Mouse (Mus musculus): ENCODE data around the gene Card10. TPM values are rescaled to one million over a fixed set of nuclear protein-coding genes. Genes with fewer than 3 reads are reported as not detected.

Card10 gene
- total RNA-seq, 2 experiments from 2014 or later = 0.92 to 2.7 TPM

DNA sequence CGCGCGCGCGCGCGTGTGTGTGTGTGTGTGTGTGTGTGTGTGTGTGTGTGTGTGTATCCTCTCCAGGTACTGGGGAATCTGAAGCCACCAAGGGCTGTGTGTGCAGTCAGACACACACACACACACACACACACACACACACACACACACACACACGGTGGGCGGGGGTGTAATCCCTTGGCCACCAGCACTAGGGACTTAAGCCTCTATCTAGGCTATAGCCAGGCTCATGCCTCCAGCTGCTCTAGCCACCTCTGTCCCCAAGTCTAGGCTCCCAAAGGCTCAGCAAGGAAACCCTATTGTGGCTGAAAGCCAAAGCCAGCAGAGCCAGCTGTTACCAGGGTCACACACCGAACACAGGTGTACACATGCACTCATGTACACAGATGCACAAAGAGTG, 60.0 kb downstream of the Card10 start:
- no peak for ATAC-seq (ENCODE audit: poor library complexity, severe bottlenecking)

DNA sequence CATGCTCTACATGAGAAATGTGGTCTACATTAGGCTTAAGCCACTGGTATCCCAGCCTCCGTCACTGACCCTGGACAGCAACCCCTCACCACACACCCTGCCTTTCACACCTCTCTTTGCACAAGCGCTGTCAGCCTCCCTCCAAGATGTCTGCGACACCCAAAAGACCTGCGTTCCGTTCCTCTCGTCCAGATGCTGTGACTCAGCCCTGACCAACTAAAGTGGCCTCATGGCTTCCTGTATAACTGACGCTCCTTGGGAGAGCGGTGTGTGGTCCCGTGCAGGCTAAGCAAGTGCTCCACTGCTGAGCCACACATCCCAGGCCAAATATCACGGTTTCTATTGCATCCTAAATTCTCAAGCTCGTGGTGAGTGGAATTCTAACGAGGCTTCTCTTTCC, 62.2 kb downstream of the Card10 start:
- no peak for ATAC-seq (ENCODE audit: poor library complexity, severe bottlenecking)

GRCm38 (mm10) chr15:78737146-78737545, 65.7 kb downstream of the Card10 start:
- ATAC-seq (ENCODE audit: poor library complexity, severe bottlenecking) = no peak

DNA sequence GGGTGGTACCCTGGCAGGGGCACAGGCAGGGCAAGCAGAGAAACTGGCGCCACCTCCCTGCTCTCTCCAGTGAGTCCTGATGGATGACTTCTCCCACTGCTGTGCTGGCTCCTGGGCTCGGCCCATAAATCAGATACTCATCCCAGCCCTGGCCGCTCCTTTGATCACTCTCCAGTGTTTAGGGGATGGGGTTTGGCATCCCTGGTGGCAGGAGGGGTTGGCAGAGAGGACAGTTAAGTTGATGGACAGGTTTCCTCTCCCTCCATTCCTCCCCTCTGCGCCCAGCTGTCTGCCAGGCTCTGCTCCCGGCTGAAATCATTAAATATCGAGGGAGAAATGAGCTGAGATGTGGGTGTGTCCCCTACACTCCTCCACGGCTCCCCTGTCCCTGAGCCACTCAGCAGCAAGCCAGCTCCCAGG, 66.2 kb downstream of the Card10 start:
- no peak for ATAC-seq (ENCODE audit: poor library complexity, severe bottlenecking)

- ATAC-seq (ENCODE audit: poor library complexity, severe bottlenecking) = no peak
Observed at GRCm38 (mm10) chr15:78736181-78736579, 66.7 kb downstream of the Card10 start.

GRCm38 (mm10) chr15:78735431-78736180, 67.2 kb downstream of the Card10 start:
- no peak for ATAC-seq (ENCODE audit: poor library complexity, severe bottlenecking)

DNA sequence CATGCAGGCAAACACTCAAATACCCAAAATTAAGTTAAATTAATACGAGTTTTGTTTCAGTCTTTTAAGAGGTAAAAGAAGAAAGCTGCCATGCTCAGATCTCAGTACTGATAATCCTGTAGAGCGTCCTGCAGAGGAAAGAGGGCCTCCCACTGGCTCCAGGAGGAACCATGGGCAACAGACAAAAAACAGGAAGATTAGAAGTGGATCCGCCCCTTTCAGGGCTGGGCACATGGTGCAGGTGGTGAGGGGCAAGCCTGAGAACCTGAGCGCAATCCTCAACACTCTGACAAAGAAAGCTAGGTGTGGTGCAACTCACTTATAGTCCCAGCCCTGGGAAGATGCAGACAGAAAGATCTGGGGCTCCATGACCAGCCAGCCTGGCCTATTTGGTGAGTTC, 71.0 kb downstream of the Card10 start:
- ATAC-seq (ENCODE audit: poor library complexity, severe bottlenecking) = no peak

DNA sequence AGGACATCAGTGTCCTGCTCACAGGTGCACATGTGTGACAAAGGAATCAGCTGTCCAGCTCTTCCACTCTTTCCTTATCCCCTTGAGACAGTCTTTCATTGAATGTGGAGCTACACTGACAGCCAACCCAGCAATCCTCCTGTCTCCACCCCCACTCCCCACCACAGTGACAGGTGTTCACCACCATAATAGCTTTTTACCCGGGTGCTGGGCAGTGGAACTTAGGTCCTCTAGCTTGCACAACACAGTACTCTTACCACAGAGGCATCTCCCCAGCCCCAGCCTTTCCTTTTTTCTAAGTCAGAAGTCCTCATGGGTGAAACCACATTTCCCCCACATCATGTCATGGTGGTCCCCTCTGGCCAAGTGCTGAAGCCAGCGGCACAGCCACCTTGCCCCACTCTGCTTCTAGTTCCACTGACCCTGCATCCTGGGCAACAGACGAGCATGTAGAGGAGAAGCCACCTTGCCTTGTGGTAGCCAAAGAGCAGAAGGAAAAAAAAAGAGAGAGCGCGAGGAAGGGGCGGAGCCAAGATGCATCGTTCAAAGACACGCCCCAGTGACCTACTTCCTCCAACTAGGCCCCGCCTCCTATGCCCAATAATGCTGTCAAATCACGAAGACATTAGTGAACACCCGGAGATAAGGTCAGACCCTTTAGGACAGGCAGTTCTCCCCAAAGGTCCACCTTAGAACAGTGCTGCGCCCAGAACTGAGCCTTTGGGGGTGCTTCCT, 72.4 kb downstream of the Card10 start:
- ATAC-seq (ENCODE audit: poor library complexity, severe bottlenecking) = no peak

DNA sequence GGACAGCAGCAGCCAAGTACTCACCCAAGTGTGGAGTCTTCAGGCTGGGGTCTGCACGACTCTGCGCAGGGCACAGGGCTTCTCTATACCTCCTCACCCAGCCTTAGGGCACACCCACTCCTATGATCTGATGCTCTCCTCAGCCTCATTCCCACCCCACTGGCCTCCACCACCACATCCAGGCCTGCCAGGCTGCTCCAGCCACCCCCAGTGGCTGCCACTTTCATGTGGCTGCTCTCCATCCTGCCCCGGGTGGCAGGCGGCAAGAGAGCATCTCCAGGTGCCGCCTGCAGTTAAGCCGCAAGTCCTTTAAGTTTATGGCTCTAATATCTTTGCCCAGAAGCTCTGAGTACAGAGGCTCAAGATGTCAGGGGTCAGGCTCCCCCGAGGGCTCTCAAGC, 76.1 kb downstream of the Card10 start:
- ATAC-seq (ENCODE audit: poor library complexity, severe bottlenecking) = no peak

Other genes with a start within 250 kb of the Card10 start
- gene Rac2, start 230.3 kb downstream of the Card10 start, total RNA-seq (2015) = 581 and 637 TPM in 2 replicates
- 416 and 453 TPM in 2 replicates for gene Rac2, start 230.3 kb downstream of the Card10 start, total RNA-seq (2017)
- 137 and 141 TPM in 2 replicates for gene Cyth4, start 206.0 kb downstream of the Card10 start, total RNA-seq (2015)
- gene Cyth4, start 206.0 kb downstream of the Card10 start, total RNA-seq (2017) = 263 and 285 TPM in 2 replicates
- 0.02 TPM in 1 of 2 replicates, not detected in the other for gene Elfn2, start 84.3 kb downstream of the Card10 start, total RNA-seq (2015)
- not detected in 2 replicates for gene Elfn2, start 84.3 kb downstream of the Card10 start, total RNA-seq (2017)
- 8.8 and 9.8 TPM in 2 replicates for gene Mfng, start 29.6 kb downstream of the Card10 start, total RNA-seq (2015)
- 5.7 and 5.8 TPM in 2 replicates for gene Mfng, start 29.6 kb downstream of the Card10 start, total RNA-seq (2017)
- gene Cdc42ep1, start 39.6 kb upstream of the Card10 start, total RNA-seq (2015) = not detected in 2 replicates
- 0.26 TPM in 1 of 2 replicates, not detected in the other for gene Cdc42ep1, start 39.6 kb upstream of the Card10 start, total RNA-seq (2017)
- gene Lgals2, start 52.5 kb upstream of the Card10 start, total RNA-seq (2015) = not detected in 2 replicates
- 0.26 TPM in 1 of 2 replicates, not detected in the other for gene Lgals2, start 52.5 kb upstream of the Card10 start, total RNA-seq (2017)
- gene Gga1, start 74.1 kb upstream of the Card10 start, total RNA-seq (2015) = 46.0 and 52.6 TPM in 2 replicates
- 20.8 and 28.9 TPM in 2 replicates for gene Gga1, start 74.1 kb upstream of the Card10 start, total RNA-seq (2017)
- not detected in 2 replicates for gene Gm49510, start 96.6 kb upstream of the Card10 start, total RNA-seq (2015)
- gene Gm49510, start 96.6 kb upstream of the Card10 start, total RNA-seq (2017) = 1.1 and 2.0 TPM in 2 replicates
- 46.5 and 53.3 TPM in 2 replicates for gene Sh3bp1, start 96.7 kb upstream of the Card10 start, total RNA-seq (2015)
- 34.0 and 38.2 TPM in 2 replicates for gene Sh3bp1, start 96.7 kb upstream of the Card10 start, total RNA-seq (2017)
- gene Pdxp, start 110.9 kb upstream of the Card10 start, total RNA-seq (2015) = 3.5 and 5.1 TPM in 2 replicates
- 2.1 and 2.6 TPM in 2 replicates for gene Pdxp, start 110.9 kb upstream of the Card10 start, total RNA-seq (2017)
- 851 and 870 TPM in 2 replicates for gene Lgals1, start 123.7 kb upstream of the Card10 start, total RNA-seq (2015)
- 1,185 and 1,205 TPM in 2 replicates for gene Lgals1, start 123.7 kb upstream of the Card10 start, total RNA-seq (2017)
- 28.2 and 32.4 TPM in 2 replicates for gene Nol12, start 131.9 kb upstream of the Card10 start, total RNA-seq (2015)
- 12.6 and 16.0 TPM in 2 replicates for gene Nol12, start 131.9 kb upstream of the Card10 start, total RNA-seq (2017)
- gene Triobp, start 144.7 kb upstream of the Card10 start, total RNA-seq (2015) = 99.4 and 106 TPM in 2 replicates
- gene Triobp, start 144.7 kb upstream of the Card10 start, total RNA-seq (2017) = 36.6 and 41.5 TPM in 2 replicates
- gene H1f0, start 225.4 kb upstream of the Card10 start, total RNA-seq (2015) = 47.9 and 51.3 TPM in 2 replicates
- 87.2 and 90.0 TPM in 2 replicates for gene H1f0, start 225.4 kb upstream of the Card10 start, total RNA-seq (2017)
- not detected in 2 replicates for gene Galr3, start 238.8 kb upstream of the Card10 start, total RNA-seq (2015)
- gene Galr3, start 238.8 kb upstream of the Card10 start, total RNA-seq (2017) = not detected in 2 replicates